Mouse (Mus musculus) olfactory bulb, adult 2 months (tissue): Measurements from ENCODE around the gene Drc1.

Experiments used
- CTCF ChIP-seq: fragments of 200-500 bp; IDR thresholded peaks from 2 replicates; pipeline ENCODE4 v1.5.1; 2012; ENCODE audit warnings: low read depth, mild to moderate bottlenecking, low read length, moderate library complexity; ENCODE audit not compliant: insufficient read depth
- POLR2A ChIP-seq: fragments of 200-500 bp; IDR thresholded peaks from 2 replicates; pipeline ENCODE4 v1.6.1; 2012; ENCODE audit warnings: mild to moderate bottlenecking, low read depth, low read length, moderate library complexity; ENCODE audit not compliant: insufficient read depth

DNA sequence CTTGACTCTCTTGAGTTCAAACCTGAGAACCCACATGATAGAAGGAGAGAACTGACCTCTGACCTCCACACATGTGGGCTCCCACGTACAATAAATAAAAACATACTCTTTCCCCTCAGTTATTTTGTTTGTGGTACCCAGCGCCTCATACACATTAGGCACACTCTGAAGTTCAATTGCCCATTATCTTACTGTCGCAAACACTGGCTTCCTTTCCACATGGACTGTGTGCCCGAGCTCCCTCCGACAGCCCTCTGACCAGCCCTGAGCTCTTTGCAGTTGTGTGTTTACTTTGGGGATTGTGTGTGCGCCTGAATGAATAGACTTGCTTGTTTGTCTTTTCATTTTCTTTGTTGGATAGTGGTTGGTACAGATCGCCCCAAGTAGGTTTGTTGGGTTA lies 75.5 kb downstream of the Drc1 start:
- TF ChIP-seq POLR2A: no peak
- TF ChIP-seq CTCF: no peak
